Mouse (Mus musculus): ENCODE results near the gene Mcidas. TPM values are rescaled to one million over a fixed set of nuclear protein-coding genes. Genes with fewer than 3 reads are reported as not detected.
A peak's percentile ranks its signal among the peaks of the same experiment; 100 is the strongest.

Mcidas gene
- polyA plus RNA-seq, 1 experiment = 0.10 TPM

- Histone ChIP-seq H3K4me3 (ENCODE audit: insufficient read depth, low read length) (no peak overlapping the region), H3K27ac (ENCODE audit: insufficient read depth, low read length) (no peak overlapping the region), H3K4me1 (ENCODE audit: control insufficient read depth, insufficient read depth, low read length) (0 out of 2 replicates have a peak, but pooled peaks cover 2% of the 10 kb centered on the region)
- TF ChIP-seq POLR2A (IDR thresholded peaks at IDR 0.05; ENCODE audit: extremely low read depth, insufficient read depth, low read length) (no peak), CTCF (IDR thresholded peaks at IDR 0.05; ENCODE audit: extremely low read depth, insufficient read depth, low read length) (no peak)
Observed at GRCm38 (mm10) chr13:112986451-112986950, 7.1 kb upstream of the Mcidas start.

GRCm38 (mm10) chr13:112987532-112987943, 6.1 kb upstream of the Mcidas start, which contains the start of gene Ccno:
TSS of gene Ccno (plus strand) at chr13:112987802.
- peak within 1 kb of the TSS; percentile 28 for H3K4me3 ChIP-seq (ENCODE audit: insufficient read depth, low read length)
- no peak within 1 kb of the TSS for H3K27ac ChIP-seq (ENCODE audit: insufficient read depth, low read length)
- H3K4me1 ChIP-seq (ENCODE audit: control insufficient read depth, insufficient read depth, low read length) = 0 out of 2 replicates have a peak, but pooled peaks cover 2% of the 10 kb centered on the region
- TF ChIP-seq CTCF (IDR thresholded peaks at IDR 0.05; ENCODE audit: extremely low read depth, insufficient read depth, low read length) = no peak
- peak; percentile 81 for TF ChIP-seq POLR2A (IDR thresholded peaks at IDR 0.05; ENCODE audit: extremely low read depth, insufficient read depth, low read length)

- TF ChIP-seq CTCF (IDR thresholded peaks at IDR 0.05; ENCODE audit: extremely low read depth, insufficient read depth, low read length) = no peak
- TF ChIP-seq POLR2A (IDR thresholded peaks at IDR 0.05; ENCODE audit: extremely low read depth, insufficient read depth, low read length) = no peak
- Histone ChIP-seq H3K27ac (ENCODE audit: insufficient read depth, low read length) (no peak overlapping the region), H3K4me3 (ENCODE audit: insufficient read depth, low read length) (peak overlapping the region; percentile 28), H3K4me1 (ENCODE audit: control insufficient read depth, insufficient read depth, low read length) (0 out of 2 replicates have a peak, but pooled peaks cover 2% of the 10 kb centered on the region)
Observed at GRCm38 (mm10) chr13:112987991-112988390, 5.7 kb upstream of the Mcidas start.

DNA sequence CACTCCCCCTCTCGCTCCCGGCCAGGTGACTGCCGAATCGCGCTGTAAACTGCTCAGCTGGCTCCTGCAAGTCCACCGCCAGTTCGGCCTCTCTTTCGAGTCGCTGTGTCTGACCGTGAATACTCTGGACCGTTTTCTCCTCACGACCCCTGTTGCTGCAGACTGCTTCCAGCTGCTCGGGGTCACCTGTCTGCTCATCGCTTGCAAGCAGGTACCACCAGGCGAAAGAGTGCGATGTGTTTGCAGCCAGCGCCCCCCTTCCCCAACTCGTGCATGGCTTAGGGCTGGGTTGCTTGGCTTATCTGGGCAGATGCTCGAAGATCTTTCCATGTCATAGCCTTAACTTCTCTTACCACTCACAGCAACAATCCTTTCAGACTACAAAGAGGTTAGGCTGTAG, 4.8 kb upstream of the Mcidas start:
- Histone ChIP-seq H3K27ac (ENCODE audit: insufficient read depth, low read length) (no peak overlapping the region), H3K4me1 (ENCODE audit: control insufficient read depth, insufficient read depth, low read length) (0 out of 2 replicates have a peak, but pooled peaks cover 2% of the 10 kb centered on the region), H3K4me3 (ENCODE audit: insufficient read depth, low read length) (peak overlapping the region; percentile 21; the same call in 1 of the 2 replicates)
- no peak for TF ChIP-seq CTCF (IDR thresholded peaks at IDR 0.05; ENCODE audit: extremely low read depth, insufficient read depth, low read length)
- TF ChIP-seq POLR2A (IDR thresholded peaks at IDR 0.05; ENCODE audit: extremely low read depth, insufficient read depth, low read length) = no peak

DNA sequence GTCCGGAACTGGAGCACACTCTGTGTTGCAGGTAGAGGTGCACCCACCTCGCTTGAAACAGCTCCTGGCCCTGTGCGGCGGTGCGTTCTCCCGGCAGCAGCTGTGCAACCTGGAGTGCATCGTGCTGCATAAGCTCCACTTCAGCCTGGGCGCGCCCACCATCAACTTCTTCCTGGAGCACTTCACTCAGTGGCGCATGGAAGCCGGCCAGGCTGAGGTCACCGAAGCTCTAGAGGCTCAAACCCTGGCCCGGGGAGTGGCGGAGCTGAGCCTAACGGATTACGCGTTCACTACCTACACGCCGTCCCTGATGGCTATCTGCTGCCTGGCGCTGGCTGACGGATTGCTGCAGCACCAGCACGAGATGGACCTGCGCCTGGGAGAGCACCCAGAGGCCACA, 4.1 kb upstream of the Mcidas start:
- H3K4me3 ChIP-seq (ENCODE audit: insufficient read depth, low read length) = no peak overlapping the region; the same call in 1 of the 2 replicates
- 0 out of 2 replicates have a peak, but pooled peaks cover 2% of the 10 kb centered on the region for H3K4me1 ChIP-seq (ENCODE audit: control insufficient read depth, insufficient read depth, low read length)
- TF ChIP-seq POLR2A (IDR thresholded peaks at IDR 0.05; ENCODE audit: extremely low read depth, insufficient read depth, low read length) (no peak), CTCF (IDR thresholded peaks at IDR 0.05; ENCODE audit: extremely low read depth, insufficient read depth, low read length) (no peak)
- H3K27ac ChIP-seq (ENCODE audit: insufficient read depth, low read length) = no peak overlapping the region

- H3K4me1 ChIP-seq (ENCODE audit: control insufficient read depth, insufficient read depth, low read length) = 0 out of 2 replicates have a peak, but pooled peaks cover 2% of the 10 kb centered on the region
- H3K27ac ChIP-seq (ENCODE audit: insufficient read depth, low read length) = no peak overlapping the region
- H3K4me3 ChIP-seq (ENCODE audit: insufficient read depth, low read length) = no peak overlapping the region
- TF ChIP-seq POLR2A (IDR thresholded peaks at IDR 0.05; ENCODE audit: extremely low read depth, insufficient read depth, low read length) (no peak), CTCF (IDR thresholded peaks at IDR 0.05; ENCODE audit: extremely low read depth, insufficient read depth, low read length) (no peak)
Observed at GRCm38 (mm10) chr13:112990346-112990745, 3.3 kb upstream of the Mcidas start.

- TF ChIP-seq CTCF (IDR thresholded peaks at IDR 0.05; ENCODE audit: extremely low read depth, insufficient read depth, low read length) (peak; percentile 55), POLR2A (IDR thresholded peaks at IDR 0.05; ENCODE audit: extremely low read depth, insufficient read depth, low read length) (no peak)
- no peaks in the 10 kb centered on the region for H3K4me1 ChIP-seq (ENCODE audit: control insufficient read depth, insufficient read depth, low read length)
- peak overlapping the region; percentile 31; the same call in 1 of the 2 replicates for H3K4me3 ChIP-seq (ENCODE audit: insufficient read depth, low read length)
Observed at GRCm38 (mm10) chr13:112994191-112994590, 546 bp downstream of the Mcidas start.

GRCm38 (mm10) chr13:112996407-112996806, 2.8 kb downstream of the Mcidas start:
- H3K4me3 ChIP-seq (ENCODE audit: insufficient read depth, low read length) = no peak overlapping the region
- TF ChIP-seq CTCF (IDR thresholded peaks at IDR 0.05; ENCODE audit: extremely low read depth, insufficient read depth, low read length) (no peak), POLR2A (IDR thresholded peaks at IDR 0.05; ENCODE audit: extremely low read depth, insufficient read depth, low read length) (no peak)
- no peak overlapping the region for H3K27ac ChIP-seq (ENCODE audit: insufficient read depth, low read length)
- no peaks in the 10 kb centered on the region for H3K4me1 ChIP-seq (ENCODE audit: control insufficient read depth, insufficient read depth, low read length)

More at GRCm38 (mm10) chr13:112994191-112994590, 546 bp downstream of the Mcidas start:
- no peak overlapping the region for H3K27ac ChIP-seq (ENCODE audit: insufficient read depth, low read length)

GRCm38 (mm10) chr13:112997369-112997768, 3.7 kb downstream of the Mcidas start:
- H3K4me1 ChIP-seq (ENCODE audit: control insufficient read depth, insufficient read depth, low read length) = no peaks in the 10 kb centered on the region
- TF ChIP-seq POLR2A (IDR thresholded peaks at IDR 0.05; ENCODE audit: extremely low read depth, insufficient read depth, low read length) (no peak), CTCF (IDR thresholded peaks at IDR 0.05; ENCODE audit: extremely low read depth, insufficient read depth, low read length) (no peak)
- H3K27ac ChIP-seq (ENCODE audit: insufficient read depth, low read length) = no peak overlapping the region
- H3K4me3 ChIP-seq (ENCODE audit: insufficient read depth, low read length) = no peak overlapping the region
